Mouse (Mus musculus) megakaryocyte, adult 5-6 weeks (primary cell): ENCODE data around the gene Eed. TPM values are rescaled to one million over a fixed set of nuclear protein-coding genes. Genes with fewer than 3 reads are reported as not detected.
A peak's percentile ranks its signal among the peaks of the same experiment; 100 is the strongest.

Source experiments
- ATAC-seq: 2 replicates; pipeline ENCODE4 v1.8.0; 2016; ENCODE audit warnings: mild to moderate bottlenecking, inconsistent platforms; ENCODE audit not compliant: poor library complexity, severe bottlenecking
- total RNA-seq, 2 experiments: library from RNA; stranded (forward) in 1 of 2; stranded (reverse) in 1 of 2; fragments of 153-499, 151-499 nt in 1 of 2; fragments of 221-1000, 200-1000 nt in 1 of 2; gene quantifications; 2 replicates each; pipeline versions ENCODE4 v1.2.3 to v1.2.4; 2015 to 2017

Gene Eed
- total RNA-seq, 2 experiments from 2014 or later: 114 to 156 TPM

GRCm38 (mm10) chr7:89909711-89910110 lies 71.1 kb downstream of the Eed start:
- ATAC-seq: no peak

- no peak for ATAC-seq
These were observed 71.7 kb downstream of the Eed start for GRCm38 (mm10) chr7:89908899-89909621.

GRCm38 (mm10) chr7:89908421-89908820 lies 72.4 kb downstream of the Eed start:
- no peak for ATAC-seq

GRCm38 (mm10) chr7:89907950-89908349 lies 72.8 kb downstream of the Eed start:
- peak; percentile 80 for ATAC-seq

Other genes with a start within 250 kb of the Eed start
- not detected in 2 replicates for gene Ccdc81, start 77.4 kb downstream of the Eed start, total RNA-seq (2015)
- 0.04 TPM in 1 of 2 replicates, not detected in the other for gene Ccdc81, start 77.4 kb downstream of the Eed start, total RNA-seq (2017)
- 52.8 and 57.4 TPM in 2 replicates for gene Hikeshi, start 39.8 kb downstream of the Eed start, total RNA-seq (2015)
- 62.7 and 90.2 TPM in 2 replicates for gene Hikeshi, start 39.8 kb downstream of the Eed start, total RNA-seq (2017)
- 253 and 272 TPM in 2 replicates for gene Picalm, start 149.2 kb upstream of the Eed start, total RNA-seq (2015)
- gene Picalm, start 149.2 kb upstream of the Eed start, total RNA-seq (2017): 252 and 280 TPM in 2 replicates